Comparison of ENCODE assay signal across 28 mouse cellular contexts in the genomic region with DNA sequence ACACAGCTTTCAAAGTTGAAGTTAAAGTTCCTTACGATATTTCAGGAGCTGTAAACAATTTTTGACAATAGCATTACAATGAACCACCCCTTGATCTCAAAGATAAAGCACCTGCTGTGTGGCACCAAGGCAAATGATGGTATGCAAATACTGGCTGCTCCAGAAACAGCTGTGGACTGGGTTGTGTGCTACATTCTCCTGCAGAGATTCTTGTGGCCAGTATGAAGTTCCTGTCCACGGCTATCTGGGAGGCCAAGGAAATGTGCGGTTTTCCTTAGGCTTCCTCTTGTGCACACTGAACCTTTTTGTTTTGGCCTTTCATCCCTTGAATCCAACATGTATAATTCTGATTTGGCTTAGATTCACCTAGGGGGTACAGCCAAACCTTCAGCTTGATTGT. TPM values are rescaled to one million over a fixed set of nuclear protein-coding genes. Genes with fewer than 3 reads are reported as not detected.
"Had no signal": no experiment of that assay in that cellular context is flagged by ENCODE, and none has a peak within 500 bp of the region (broad histone marks: within the 10 kb centered on the region; RNA-seq: fewer than 3 reads in every experiment).

No protein-coding gene starts in this region.

- H3K9me3 ChIP-seq: liver, embryonic 15.5 days; lung, embryonic 15.5 days; megakaryocyte, embryonic 14.5 days; midbrain, embryonic 13.5 days; midbrain, embryonic 15.5 days; neural tube, embryonic 13.5 days; neural tube, embryonic 15.5 days had no signal

- H3K9ac ChIP-seq: liver, embryonic 15.5 days; liver, postnatal 0 days; lung, embryonic 15.5 days; midbrain, embryonic 13.5 days; midbrain, embryonic 15.5 days; neural tube, embryonic 13.5 days; neural tube, embryonic 15.5 days had no signal

- H3K4me2 ChIP-seq: liver, embryonic 15.5 days; lung, embryonic 15.5 days; midbrain, embryonic 11.5 days; midbrain, embryonic 13.5 days; midbrain, embryonic 15.5 days; neural tube, embryonic 13.5 days; neural tube, embryonic 15.5 days had no signal

- H3K36me3 ChIP-seq: liver, embryonic 15.5 days; lung, embryonic 15.5 days; midbrain, embryonic 13.5 days; midbrain, embryonic 15.5 days; neural tube, embryonic 13.5 days; neural tube, embryonic 15.5 days had no signal

- H3K27me3 ChIP-seq: liver, embryonic 15.5 days; lung, embryonic 15.5 days; neural tube, embryonic 13.5 days; neural tube, embryonic 15.5 days had no signal

- DNase-seq: liver, postnatal 0 days; lung, adult 2 months; lung, postnatal 14 days; lung, postnatal 36 days; retina, postnatal 1 day; right cerebral cortex, adult 18-20 months; right cerebral cortex, postnatal 25 days; right cerebral cortex, postnatal 4 days; spleen, adult 18-20 months; thymus, adult 2 months; thymus, postnatal 25 days; thymus, postnatal 4 days had no signal

- ATAC-seq: liver, postnatal 0 days; lung, postnatal 0 days; midbrain, embryonic 13.5 days; midbrain, embryonic 15.5 days had no signal

- H3K27ac ChIP-seq: liver, embryonic 15.5 days; lung, embryonic 15.5 days; macrophage; midbrain, embryonic 13.5 days; midbrain, embryonic 15.5 days; neural tube, embryonic 13.5 days; neural tube, embryonic 15.5 days had no signal

- H3K4me1 ChIP-seq: liver, embryonic 15.5 days; lung, embryonic 15.5 days; megakaryocyte, embryonic 14.5 days; midbrain, embryonic 13.5 days; midbrain, embryonic 15.5 days; neural tube, embryonic 13.5 days; neural tube, embryonic 15.5 days had no signal

- H3K4me3 ChIP-seq: liver, embryonic 15.5 days; lung, embryonic 15.5 days; megakaryocyte, embryonic 14.5 days; midbrain, embryonic 13.5 days; midbrain, embryonic 15.5 days; myocyte; neural tube, embryonic 13.5 days; neural tube, embryonic 15.5 days had no signal

RNA-seq across cellular contexts. Expression of gene Gpr143, which starts 31.6 kb away (rescaled TPM):
- total RNA-seq: megakaryocyte progenitor cell, adult 5-6 weeks had no signal
- polyA plus RNA-seq: macrophage; neural tube, embryonic 11.5 days; small intestine, adult 2 months; testis, adult 2 months; urinary bladder, adult 2 months had no signal

RNA-seq across cellular contexts. Expression of gene Shroom2, which starts 44.1 kb away (rescaled TPM):
- polyA plus RNA-seq: macrophage had no signal
